In the genomic region with DNA sequence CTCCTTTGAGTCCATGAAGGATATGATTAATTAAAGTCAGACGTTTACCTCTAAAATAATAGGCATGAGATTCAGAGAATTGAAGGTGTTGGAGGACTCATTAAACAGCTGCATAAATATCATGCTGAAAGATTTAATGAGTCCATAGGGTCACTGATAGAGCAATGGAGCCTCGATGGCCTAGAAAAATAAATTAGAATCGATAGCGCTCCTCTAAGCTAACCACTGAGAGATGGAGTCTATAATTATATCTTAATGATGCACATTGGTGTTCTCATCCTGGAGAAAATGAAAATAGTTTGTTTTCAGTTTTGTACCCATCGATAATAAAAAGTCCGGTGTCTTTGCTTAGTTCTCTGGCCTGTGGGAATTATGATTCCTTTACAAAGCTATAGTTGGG, we compare ENCODE assay signal across 17 mouse cellular contexts.
"Had no signal": no experiment of that assay in that cellular context is flagged by ENCODE, and none has a peak within 500 bp of the region (broad histone marks: within the 10 kb centered on the region; RNA-seq: fewer than 3 reads in every experiment).

No protein-coding gene starts in this region.

- ATAC-seq: midbrain, embryonic 16.5 days had no signal

- H3K9ac ChIP-seq: liver, embryonic 14.5 days; lung, embryonic 14.5 days; midbrain, embryonic 12.5 days; neural tube, embryonic 12.5 days had no signal

- H3K27ac ChIP-seq: liver, embryonic 14.5 days; midbrain, embryonic 12.5 days; neural tube, embryonic 12.5 days had no signal

- H3K36me3 ChIP-seq: midbrain, embryonic 12.5 days; neural tube, embryonic 12.5 days had no signal

- H3K4me3 ChIP-seq: midbrain, embryonic 12.5 days; myocyte; neural tube, embryonic 12.5 days had no signal

- H3K27me3 ChIP-seq: midbrain, embryonic 12.5 days; neural tube, embryonic 12.5 days had no signal

- H3K9me3 ChIP-seq: midbrain, embryonic 12.5 days; neural tube, embryonic 12.5 days had no signal

- H3K4me2 ChIP-seq: lung, embryonic 14.5 days; midbrain, embryonic 12.5 days; neural tube, embryonic 12.5 days had no signal

- DNase-seq: lung, adult 18-20 months; lung, embryonic 14.5 days; lung, postnatal 10 days; lung, postnatal 4 days; midbrain, embryonic 14.5 days; right cerebral cortex, adult 18-20 months; right cerebral cortex, postnatal 25 days; right cerebral cortex, postnatal 4 days; spleen, adult 18-20 months; thymus, adult 18-20 months; thymus, postnatal 14 days; thymus, postnatal 36 days had no signal
